Mouse (Mus musculus): ENCODE measurements at regions not wholly inside any gene's neighbourhood (a gene's known extent, or its start where the extent isn't known, plus 50 kb on each side); places are given as distances from the start of the nearest gene placed in this dataset.

GRCm38 (mm10) chr11:48377269-48377668, 388.5 kb upstream of the Sgcd start:
- Histone ChIP-seq H3K9me3 (ENCODE audit: low read length) (no peaks in the 10 kb centered on the region), H3K4me2 (replicated peaks; ENCODE audit: low read depth, low read length) (no peak overlapping the region), H3K27ac (ENCODE audit: low read length) (no peak overlapping the region)

GRCm38 (mm10) chr11:48351349-48352023, 362.7 kb upstream of the Sgcd start:
- Histone ChIP-seq H3K36me3 (ENCODE audit: insufficient read depth, low read length) (no peaks in the 10 kb centered on the region), H3K9me3 (ENCODE audit: low read length) (no peaks in the 10 kb centered on the region), H3K27me3 (ENCODE audit: insufficient read depth, low read length) (no peaks in the 10 kb centered on the region), H3K9ac (replicated peaks; ENCODE audit: low read length) (no peak overlapping the region), H3K4me2 (replicated peaks; ENCODE audit: low read depth, low read length) (no peak overlapping the region), H3K27ac (ENCODE audit: low read length) (no peak overlapping the region), H3K4me1 (ENCODE audit: insufficient read depth, low read length) (no peaks in the 10 kb centered on the region), H3K4me3 (ENCODE audit: low read length) (no peak overlapping the region)
- 83% methylated on average over 4 of the region's 4 CpGs for WGBS
- no peak for ATAC-seq (ENCODE audit: low FRiP score, low TSS enrichment)

More at GRCm38 (mm10) chr11:48377269-48377668, 388.5 kb upstream of the Sgcd start:
- Histone ChIP-seq H3K9ac (replicated peaks; ENCODE audit: low read length) (no peak overlapping the region), H3K27me3 (ENCODE audit: insufficient read depth, low read length) (no peaks in the 10 kb centered on the region), H3K4me1 (ENCODE audit: insufficient read depth, low read length) (no peaks in the 10 kb centered on the region), H3K4me3 (ENCODE audit: low read length) (no peak overlapping the region), H3K36me3 (ENCODE audit: insufficient read depth, low read length) (no peaks in the 10 kb centered on the region)
- no peak for ATAC-seq (ENCODE audit: low FRiP score, low TSS enrichment)

GRCm38 (mm10) chr11:48314500-48314899, 325.7 kb upstream of the Sgcd start:
- H3K4me2 ChIP-seq (replicated peaks; ENCODE audit: low read depth, low read length): no peak overlapping the region
- no peaks in the 10 kb centered on the region for H3K4me1 ChIP-seq (ENCODE audit: insufficient read depth, low read length)
- H3K9me3 ChIP-seq (ENCODE audit: low read length): no peaks in the 10 kb centered on the region
- WGBS: 30% methylated on average over 1 of the region's 1 CpGs
- no peaks in the 10 kb centered on the region for H3K27me3 ChIP-seq (ENCODE audit: insufficient read depth, low read length)
- H3K27ac ChIP-seq (ENCODE audit: low read length): no peak overlapping the region
- no peaks in the 10 kb centered on the region for H3K36me3 ChIP-seq (ENCODE audit: insufficient read depth, low read length)
- H3K9ac ChIP-seq (replicated peaks; ENCODE audit: low read length): no peak overlapping the region
- ATAC-seq (ENCODE audit: low FRiP score, low TSS enrichment): no peak
- no peak overlapping the region for H3K4me3 ChIP-seq (ENCODE audit: low read length)

GRCm38 (mm10) chr11:48295370-48295769, 306.6 kb upstream of the Sgcd start:
- Histone ChIP-seq H3K4me1 (ENCODE audit: insufficient read depth, low read length) (no peaks in the 10 kb centered on the region), H3K9me3 (ENCODE audit: low read length) (no peaks in the 10 kb centered on the region), H3K4me2 (replicated peaks; ENCODE audit: low read depth, low read length) (no peak overlapping the region), H3K4me3 (ENCODE audit: low read length) (no peak overlapping the region), H3K36me3 (ENCODE audit: insufficient read depth, low read length) (no peaks in the 10 kb centered on the region), H3K27me3 (ENCODE audit: insufficient read depth, low read length) (no peaks in the 10 kb centered on the region), H3K27ac (ENCODE audit: low read length) (no peak overlapping the region), H3K9ac (replicated peaks; ENCODE audit: low read length) (no peak overlapping the region)
- WGBS: 53% methylated on average over 3 of the region's 3 CpGs
- ATAC-seq (ENCODE audit: low FRiP score, low TSS enrichment): no peak

- Histone ChIP-seq H3K4me3 (ENCODE audit: low read length) (no peak overlapping the region), H3K27me3 (ENCODE audit: insufficient read depth, low read length) (no peaks in the 10 kb centered on the region), H3K9ac (replicated peaks; ENCODE audit: low read length) (no peak overlapping the region), H3K9me3 (ENCODE audit: low read length) (no peaks in the 10 kb centered on the region), H3K36me3 (ENCODE audit: insufficient read depth, low read length) (no peaks in the 10 kb centered on the region), H3K4me2 (replicated peaks; ENCODE audit: low read depth, low read length) (no peak overlapping the region), H3K27ac (ENCODE audit: low read length) (no peak overlapping the region), H3K4me1 (ENCODE audit: insufficient read depth, low read length) (no peaks in the 10 kb centered on the region)
- 73% methylated on average over 3 of the region's 3 CpGs for WGBS
- no peak for ATAC-seq (ENCODE audit: low FRiP score, low TSS enrichment)
Measured at GRCm38 (mm10) chr11:48262492-48262891, 273.7 kb upstream of the Sgcd start.

- Histone ChIP-seq H3K4me1 (ENCODE audit: insufficient read depth, low read length) (no peaks in the 10 kb centered on the region), H3K36me3 (ENCODE audit: insufficient read depth, low read length) (no peaks in the 10 kb centered on the region), H3K9ac (replicated peaks; ENCODE audit: low read length) (no peak overlapping the region), H3K4me3 (ENCODE audit: low read length) (no peak overlapping the region), H3K4me2 (replicated peaks; ENCODE audit: low read depth, low read length) (no peak overlapping the region), H3K27me3 (ENCODE audit: insufficient read depth, low read length) (no peaks in the 10 kb centered on the region), H3K27ac (ENCODE audit: low read length) (no peak overlapping the region), H3K9me3 (ENCODE audit: low read length) (no peaks in the 10 kb centered on the region)
- ATAC-seq (ENCODE audit: low FRiP score, low TSS enrichment): no peak
- 23% methylated on average over 1 of the region's 1 CpGs for WGBS
Measured at GRCm38 (mm10) chr11:48261089-48261488, 272.3 kb upstream of the Sgcd start.

- no peaks in the 10 kb centered on the region for H3K9me3 ChIP-seq (ENCODE audit: low read length)
- H3K27me3 ChIP-seq (ENCODE audit: insufficient read depth, low read length): no peaks in the 10 kb centered on the region
- no peaks in the 10 kb centered on the region for H3K36me3 ChIP-seq (ENCODE audit: insufficient read depth, low read length)
- no peak overlapping the region for H3K27ac ChIP-seq (ENCODE audit: low read length)
- H3K4me2 ChIP-seq (replicated peaks; ENCODE audit: low read depth, low read length): no peak overlapping the region
- no peak overlapping the region for H3K4me3 ChIP-seq (ENCODE audit: low read length)
- ATAC-seq (ENCODE audit: low FRiP score, low TSS enrichment): no peak
- H3K9ac ChIP-seq (replicated peaks; ENCODE audit: low read length): no peak overlapping the region
- H3K4me1 ChIP-seq (ENCODE audit: insufficient read depth, low read length): no peaks in the 10 kb centered on the region
- 79% methylated on average over 4 of the region's 4 CpGs for WGBS
Measured at GRCm38 (mm10) chr11:48250678-48251317, 262.0 kb upstream of the Sgcd start.

- H3K9me3 ChIP-seq (ENCODE audit: low read length): no peaks in the 10 kb centered on the region
- no peaks in the 10 kb centered on the region for H3K4me1 ChIP-seq (ENCODE audit: insufficient read depth, low read length)
- H3K36me3 ChIP-seq (ENCODE audit: insufficient read depth, low read length): no peaks in the 10 kb centered on the region
- no peak overlapping the region for H3K27ac ChIP-seq (ENCODE audit: low read length)
- H3K27me3 ChIP-seq (ENCODE audit: insufficient read depth, low read length): no peaks in the 10 kb centered on the region
- no peak overlapping the region for H3K4me2 ChIP-seq (replicated peaks; ENCODE audit: low read depth, low read length)
- no peak overlapping the region for H3K4me3 ChIP-seq (ENCODE audit: low read length)
- ATAC-seq (ENCODE audit: low FRiP score, low TSS enrichment): no peak
- H3K9ac ChIP-seq (replicated peaks; ENCODE audit: low read length): no peak overlapping the region
- WGBS: 84% methylated on average over 1 of the region's 1 CpGs
Measured at GRCm38 (mm10) chr11:48249315-48249714, 260.5 kb upstream of the Sgcd start.

- Histone ChIP-seq H3K4me1 (ENCODE audit: insufficient read depth, low read length) (no peaks in the 10 kb centered on the region), H3K9me3 (ENCODE audit: low read length) (no peaks in the 10 kb centered on the region), H3K36me3 (ENCODE audit: insufficient read depth, low read length) (no peaks in the 10 kb centered on the region), H3K27ac (ENCODE audit: low read length) (no peak overlapping the region), H3K4me3 (ENCODE audit: low read length) (no peak overlapping the region), H3K4me2 (replicated peaks; ENCODE audit: low read depth, low read length) (no peak overlapping the region), H3K27me3 (ENCODE audit: insufficient read depth, low read length) (no peaks in the 10 kb centered on the region), H3K9ac (replicated peaks; ENCODE audit: low read length) (no peak overlapping the region)
- no peak for ATAC-seq (ENCODE audit: low FRiP score, low TSS enrichment)
- WGBS: 69% methylated on average over 4 of the region's 4 CpGs
Measured at GRCm38 (mm10) chr11:48221156-48221555, 232.4 kb upstream of the Sgcd start.

- WGBS: 65% methylated on average over 1 of the region's 1 CpGs
- H3K4me1 ChIP-seq (ENCODE audit: insufficient read depth, low read length): no peaks in the 10 kb centered on the region
- H3K36me3 ChIP-seq (ENCODE audit: insufficient read depth, low read length): no peaks in the 10 kb centered on the region
- H3K27ac ChIP-seq (ENCODE audit: low read length): no peak overlapping the region
- H3K4me2 ChIP-seq (replicated peaks; ENCODE audit: low read depth, low read length): no peak overlapping the region
- no peak for ATAC-seq (ENCODE audit: low FRiP score, low TSS enrichment)
- no peak overlapping the region for H3K4me3 ChIP-seq (ENCODE audit: low read length)
- H3K27me3 ChIP-seq (ENCODE audit: insufficient read depth, low read length): no peaks in the 10 kb centered on the region
- H3K9ac ChIP-seq (replicated peaks; ENCODE audit: low read length): no peak overlapping the region
- H3K9me3 ChIP-seq (ENCODE audit: low read length): no peaks in the 10 kb centered on the region
Measured at GRCm38 (mm10) chr11:48219157-48219556, 230.4 kb upstream of the Sgcd start.
